Comparison of ENCODE assay signal across 10 mouse cellular contexts in genomic region chr13:34128276-34129114, GRCm38 (mm10). TPM values are rescaled to one million over a fixed set of nuclear protein-coding genes. Genes with fewer than 3 reads are reported as not detected.
DNase-seq lines count a peak whose midpoint lies in the region; ATAC-seq and TF ChIP-seq lines count a peak whose summit lies in the region.
"Had no signal": no experiment of that assay in that cellular context is flagged by ENCODE, and none has a peak within 500 bp of the region (broad histone marks: within the 10 kb centered on the region; RNA-seq: fewer than 3 reads in every experiment).

No protein-coding gene starts in this region.

- no peak for TF ChIP-seq POLR2A in cortical plate, adult 2 months (IDR thresholded peaks at IDR 0.05; ENCODE audit: extremely low read depth, insufficient read depth, low read length)

- peaks cover 4% of the 10 kb centered on the region; the same call in 1 of the 2 replicates for H3K36me3 ChIP-seq in heart, embryonic 15.5 days
- peaks cover 46% of the 10 kb centered on the region for H3K36me3 ChIP-seq in hindbrain, embryonic 14.5 days (replicated peaks; ENCODE audit: control insufficient read depth, insufficient read depth)
- peaks cover 11% of the 10 kb centered on the region for H3K36me3 ChIP-seq in midbrain, embryonic 11.5 days (ENCODE audit: control insufficient read depth, insufficient read depth, low read length)
- H3K36me3 ChIP-seq: liver, embryonic 13.5 days had no signal

- peak overlapping the region; percentile 75 for H3K4me2 ChIP-seq in heart, embryonic 15.5 days
- H3K4me2 ChIP-seq in hindbrain, embryonic 14.5 days (replicated peaks): peak overlapping the region; percentile 97
- peak overlapping the region; percentile 96 for H3K4me2 ChIP-seq in midbrain, embryonic 11.5 days

- DNase-seq in heart, postnatal 4 days: no peak
- peak; percentile 46 for DNase-seq in hindbrain, embryonic 14.5 days (ENCODE audit: low spot score)
- DNase-seq in midbrain, embryonic 11.5 days (ENCODE audit: low spot score, missing footprints): peak; percentile 85
- no peak for DNase-seq in spleen, adult 12 weeks (ENCODE audit: low spot score)
- no peak for DNase-seq in lung, postnatal 14 days
- DNase-seq in left cerebral cortex, postnatal 25 days (ENCODE audit: low spot score in 2 of 2): no peak
- DNase-seq: liver, embryonic 13.5 days; spleen, adult 18-20 months had no signal

- no peaks in the 10 kb centered on the region for H3K27me3 ChIP-seq in heart, embryonic 15.5 days
- no peaks in the 10 kb centered on the region for H3K27me3 ChIP-seq in hindbrain, embryonic 14.5 days (ENCODE audit: control insufficient read depth, insufficient read depth, low read length)
- H3K27me3 ChIP-seq in midbrain, embryonic 11.5 days (ENCODE audit: control insufficient read depth, insufficient read depth, low read length): no peaks in the 10 kb centered on the region

- TF ChIP-seq CTCF in cortical plate, adult 2 months (IDR thresholded peaks at IDR 0.05; ENCODE audit: extremely low read depth, insufficient read depth, low read length): no peak

- intact Hi-C loops in left cerebral cortex, postnatal 25 days (cut with DNase I): no loop called here

- no peak overlapping the region for H3K9ac ChIP-seq in heart, embryonic 15.5 days
- H3K9ac ChIP-seq in hindbrain, embryonic 14.5 days: peak overlapping the region; percentile 100
- peak overlapping the region; percentile 85 for H3K9ac ChIP-seq in midbrain, embryonic 11.5 days (ENCODE audit: low read length)
- H3K9ac ChIP-seq: liver, embryonic 13.5 days had no signal

- no peak overlapping the region for H3K27ac ChIP-seq in heart, embryonic 15.5 days
- H3K27ac ChIP-seq in cortical plate, adult 2 months (ENCODE audit: insufficient read depth, low read length): no peak overlapping the region
- peak overlapping the region; percentile 100 for H3K27ac ChIP-seq in hindbrain, embryonic 14.5 days
- no peak overlapping the region for H3K27ac ChIP-seq in midbrain, embryonic 11.5 days (ENCODE audit: low read depth, low read length)
- H3K27ac ChIP-seq: liver, embryonic 13.5 days had no signal

- ATAC-seq in heart, embryonic 15.5 days (replicated peaks; ENCODE audit: insufficient number of reproducible peaks, insufficient read depth, low FRiP score, low read depth): no peak
- no peak for ATAC-seq in hindbrain, embryonic 14.5 days (ENCODE audit: low FRiP score)
- ATAC-seq in midbrain, embryonic 11.5 days (ENCODE audit: low FRiP score): no peak

- 78% methylated on average over 9 of the region's 9 CpGs for WGBS in heart, embryonic 15.5 days
- 13% methylated on average over 9 of the region's 9 CpGs for WGBS in hindbrain, embryonic 14.5 days
- WGBS in midbrain, embryonic 11.5 days: 68% methylated on average over 9 of the region's 9 CpGs

- H3K9me3 ChIP-seq in heart, embryonic 15.5 days (replicated peaks): no peaks in the 10 kb centered on the region
- H3K9me3 ChIP-seq in hindbrain, embryonic 14.5 days (ENCODE audit: control insufficient read depth, low read length): no peaks in the 10 kb centered on the region
- H3K9me3 ChIP-seq in midbrain, embryonic 11.5 days (ENCODE audit: control insufficient read depth, low read length): no peaks in the 10 kb centered on the region
- H3K9me3 ChIP-seq: liver, embryonic 13.5 days had no signal

- peaks cover 36% of the 10 kb centered on the region for H3K4me1 ChIP-seq in heart, embryonic 15.5 days (replicated peaks)
- peaks cover 5% of the 10 kb centered on the region; the same call in 1 of the 2 replicates for H3K4me1 ChIP-seq in cortical plate, adult 2 months (ENCODE audit: control insufficient read depth, insufficient read depth, low read length)
- H3K4me1 ChIP-seq in hindbrain, embryonic 14.5 days (replicated peaks; ENCODE audit: control insufficient read depth, insufficient read depth, low read length): peaks cover 35% of the 10 kb centered on the region
- H3K4me1 ChIP-seq in midbrain, embryonic 11.5 days (ENCODE audit: control insufficient read depth, insufficient read depth, low read length): peaks cover 37% of the 10 kb centered on the region

- H3K4me3 ChIP-seq in heart, embryonic 15.5 days: peak overlapping the region; percentile 72
- peak overlapping the region; percentile 63 for H3K4me3 ChIP-seq in cortical plate, adult 2 months (ENCODE audit: insufficient read depth, low read length)
- H3K4me3 ChIP-seq in hindbrain, embryonic 14.5 days (replicated peaks; ENCODE audit: low read length): peak overlapping the region; percentile 89
- H3K4me3 ChIP-seq in midbrain, embryonic 11.5 days (ENCODE audit: low read depth, low read length): peak overlapping the region; percentile 95

RNA-seq across cellular contexts. Expression of gene Tubb2b, which starts 1.8 kb away (rescaled TPM):
- polyA plus RNA-seq in heart, embryonic 15.5 days (2015; fragmentation: Nextera tagmentation; extraction: Ambion mirVana): 36.0 and 42.3 TPM in 2 replicates
- 100 to 1,000 TPM; 100 to 106 TPM for total RNA-seq in heart, postnatal 4 days (2021)
- 264 and 334 TPM in 2 replicates for polyA plus RNA-seq in cortical plate, adult 2 months (2012; rRNA removed)
- 682 and 716 TPM in 2 replicates for polyA plus RNA-seq in hindbrain, embryonic 14.5 days (2014; fragmentation: Nextera tagmentation; extraction: Ambion mirVana)
- 307 and 321 TPM in 2 replicates for polyA plus RNA-seq in midbrain, embryonic 11.5 days (2014; fragmentation: Nextera tagmentation; extraction: Ambion mirVana)
- 100 to 1,000 TPM; 207 to 213 TPM for total RNA-seq in left cerebral cortex, postnatal 25 days (2021)

RNA-seq across cellular contexts. Expression of gene Psmg4, which starts 34.3 kb away (rescaled TPM):
- 65.3 and 76.5 TPM in 2 replicates for polyA plus RNA-seq in heart, embryonic 15.5 days (2015; fragmentation: Nextera tagmentation; extraction: Ambion mirVana)
- total RNA-seq in heart, postnatal 4 days (2021): 10 to 100 TPM; 41.1 to 41.3 TPM
- polyA plus RNA-seq in cortical plate, adult 2 months (2012; rRNA removed): 37.3 and 42.2 TPM in 2 replicates
- polyA plus RNA-seq in hindbrain, embryonic 14.5 days (2014; fragmentation: Nextera tagmentation; extraction: Ambion mirVana): 73.3 and 87.0 TPM in 2 replicates
- 115 and 120 TPM in 2 replicates for polyA plus RNA-seq in midbrain, embryonic 11.5 days (2014; fragmentation: Nextera tagmentation; extraction: Ambion mirVana)
- total RNA-seq in left cerebral cortex, postnatal 25 days (2021): 10 to 100 TPM; 18.7 to 21.7 TPM

RNA-seq across cellular contexts. Expression of gene Tubb2a, which starts 50.7 kb away (rescaled TPM):
- polyA plus RNA-seq in heart, embryonic 15.5 days (2015; fragmentation: Nextera tagmentation; extraction: Ambion mirVana): 136 and 170 TPM in 2 replicates
- total RNA-seq in heart, postnatal 4 days (2021): 100 to 1,000 TPM; 168 to 177 TPM
- 1,313 and 1,351 TPM in 2 replicates for polyA plus RNA-seq in cortical plate, adult 2 months (2012; rRNA removed)
- polyA plus RNA-seq in hindbrain, embryonic 14.5 days (2014; fragmentation: Nextera tagmentation; extraction: Ambion mirVana): 2,565 and 2,873 TPM in 2 replicates
- polyA plus RNA-seq in midbrain, embryonic 11.5 days (2014; fragmentation: Nextera tagmentation; extraction: Ambion mirVana): 398 and 417 TPM in 2 replicates
- total RNA-seq in left cerebral cortex, postnatal 25 days (2021): 1,000 to 10,000 TPM; 1,056 to 1,125 TPM

Comparison
In these comparisons a context has a peak if more than half of its experiments do, and no peak if none do; other contexts are left out.
1. DNase-seq: peak in hindbrain, embryonic 14.5 days (single experiment) and midbrain, embryonic 11.5 days (single experiment); none in heart, postnatal 4 days (single experiment), spleen, adult 12 weeks (single experiment), lung, postnatal 14 days (single experiment) and left cerebral cortex, postnatal 25 days (0 of 2).
2. Peak in every context shown above with its lines, with median percentiles within 50 percentile points of each other: H3K4me2 ChIP-seq and H3K4me3 ChIP-seq.